Mouse (Mus musculus) adipose tissue, adult 10 weeks (tissue): Measurements from ENCODE around the gene Zmat1. TPM values are rescaled to one million over a fixed set of nuclear protein-coding genes. Genes with fewer than 3 reads are reported as not detected.

Source experiments
- polyA plus RNA-seq: library from polyadenylated mRNA; stranded (reverse); fragments of 350-450 nt; fragmentation: Illumina TruSeq; extraction: RNeasy Lipid Tissue Mini Kit (QIAGEN cat#74804); gene quantifications from one replicate; pipeline ENCODE4 v1.2.3, GENCODE M21; 2014; ENCODE audit warnings: low read depth, low replicate concordance

The Zmat1 gene
- 9.9 TPM for polyA plus RNA-seq

GRCm38 (mm10) chrX:135008720-135009470 is at the start of gene Zmat1:
Zmat1 (minus strand) TSS chrX:135009209.

GRCm38 (mm10) chrX:134964546-134964945 is 44.5 kb downstream of the Zmat1 start, which contains the start of gene Nxf2:
Nxf2 (minus strand) TSS chrX:134964754.

Other genes starting within 250 kb of the Zmat1 start
- 51.0 TPM for gene Armcx2, start 200.0 kb downstream of the Zmat1 start, polyA plus RNA-seq
- 0.20 TPM for gene Nxf2, start 44.5 kb downstream of the Zmat1 start, polyA plus RNA-seq
- 0.35 TPM for gene Gm15023, start 168.4 kb upstream of the Zmat1 start, polyA plus RNA-seq
- gene Tceal6, start 201.5 kb upstream of the Zmat1 start, polyA plus RNA-seq = 1.1 TPM